Mouse (Mus musculus) naive thymus-derived CD4-positive, alpha-beta T cell, adult 5 months (primary cell): ENCODE data around the gene Gm19345. TPM values are rescaled to one million over a fixed set of nuclear protein-coding genes. Genes with fewer than 3 reads are reported as not detected.

Source experiments
- polyA plus RNA-seq: library from polyadenylated mRNA; unstranded; fragments of 100-300 nt; shearing (Covaris generic); gene quantifications from one replicate; pipeline ENCODE4 v1.2.1, GENCODE M21; 2017

Gene Gm19345
- polyA plus RNA-seq, result not detected

DNA sequence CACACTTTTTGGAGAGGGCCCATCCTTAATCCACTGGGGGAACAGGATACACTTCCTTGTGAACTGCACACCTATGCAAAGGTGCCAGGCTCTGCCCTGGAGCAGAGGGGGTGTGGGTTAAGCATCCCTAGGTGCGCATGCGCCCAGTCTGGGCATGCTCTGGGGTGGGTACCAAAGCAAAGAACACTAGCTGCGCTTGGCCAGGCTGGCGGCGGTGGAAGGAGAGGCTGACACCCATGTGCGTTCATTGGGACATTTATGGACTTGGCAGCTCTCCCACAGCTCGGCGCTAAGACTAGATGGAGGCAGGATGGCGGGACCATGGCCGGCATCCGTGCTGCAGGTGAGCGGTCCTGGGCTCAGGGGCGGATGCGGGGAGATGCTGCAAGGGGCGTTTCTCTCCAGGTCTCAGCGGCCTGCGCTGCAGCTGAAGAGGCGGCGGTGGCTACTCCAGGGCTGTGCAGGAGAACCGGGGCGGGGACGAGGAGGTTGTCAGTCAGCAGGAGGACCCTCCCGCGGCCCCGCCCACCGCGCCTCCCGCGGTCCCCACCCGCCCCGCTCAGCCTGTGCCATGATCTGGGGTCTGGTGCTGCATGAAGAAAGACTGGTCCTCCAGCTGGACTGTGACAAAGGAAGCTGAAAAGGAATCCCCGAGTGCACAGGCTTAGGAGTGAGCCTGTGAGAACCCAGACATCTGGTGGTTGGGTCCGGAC is at the start of gene Gm19345:
Gm19345 (plus strand) TSS at position 146 of the 713 bp plus-strand sequence.

DNA sequence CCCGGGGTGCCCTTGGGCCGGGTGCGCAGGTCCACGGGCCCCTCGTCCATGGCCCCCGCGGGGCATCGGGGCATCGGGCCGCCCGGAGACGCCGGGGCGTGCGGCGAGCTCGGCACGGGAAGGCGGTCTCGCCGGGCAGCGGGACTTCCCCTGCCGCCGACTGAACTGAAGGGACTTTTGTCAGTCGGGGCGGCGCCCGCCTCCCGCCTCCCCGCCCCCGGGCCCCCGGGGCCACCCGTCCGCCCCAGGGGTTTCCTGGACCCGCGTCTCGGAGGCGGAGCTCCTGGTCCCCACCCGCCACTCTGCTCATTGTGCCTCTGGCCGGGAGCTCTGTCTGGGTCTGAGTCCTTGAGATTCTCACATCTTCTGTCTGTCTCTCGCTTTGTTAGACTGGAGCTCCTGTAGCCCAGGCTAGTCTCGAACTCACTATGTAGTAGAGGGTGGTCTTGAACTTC is 29.2 kb upstream of the Gm19345 start, which contains the start of gene Bcl3:
Bcl3 (minus strand) TSS at position 167 of the 455 bp plus-strand sequence.

DNA sequence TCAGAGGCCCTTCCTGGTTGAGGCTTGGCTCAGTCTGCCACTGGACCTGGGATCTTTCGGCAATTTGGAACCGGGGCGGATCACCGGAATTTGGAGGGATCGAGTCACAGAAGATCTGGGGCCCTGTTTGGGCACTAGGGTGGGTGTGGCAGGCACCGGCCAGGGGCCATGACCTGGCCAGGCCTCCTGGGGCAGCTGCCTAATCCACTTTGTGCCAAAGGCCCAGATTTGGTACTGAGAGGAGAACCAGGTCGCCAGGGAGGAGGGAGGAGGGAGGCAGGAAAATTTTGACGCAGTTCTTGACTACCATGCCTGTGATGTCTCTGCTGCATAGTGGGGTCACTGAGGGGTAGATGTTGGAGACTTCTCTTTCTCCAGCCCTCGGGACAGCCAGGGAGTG is 9.4 kb downstream of the Gm19345 start, which contains the start of gene Ceacam16:
Ceacam16 (minus strand) TSS at position 101 of the 400 bp plus-strand sequence.

DNA sequence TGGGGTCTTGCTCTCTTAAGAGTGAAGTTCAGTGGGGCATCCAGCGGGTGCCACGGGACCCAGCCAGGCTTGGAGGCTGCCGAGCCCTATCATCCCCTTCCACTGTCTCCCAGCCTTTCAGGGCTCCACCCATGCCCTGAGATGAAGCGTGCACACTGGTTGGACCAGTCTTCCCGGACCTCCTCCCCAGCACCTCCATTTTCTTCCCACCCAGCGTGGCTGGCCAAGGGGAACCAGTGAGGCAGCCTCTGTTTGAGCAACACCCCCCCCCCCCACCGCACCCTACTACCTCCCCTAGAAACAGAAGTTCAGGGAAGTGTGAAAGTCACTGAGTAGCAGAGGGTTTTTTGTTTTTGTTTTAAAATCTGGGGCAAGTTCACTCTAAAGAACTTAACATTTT is 36.0 kb downstream of the Gm19345 start, which contains the start of gene Ceacam19:
Ceacam19 (minus strand) TSS at position 117 of the 400 bp plus-strand sequence.

Other genes with a start within 250 kb of the Gm19345 start
- 71.6 TPM for gene Clasrp, start 247.5 kb upstream of the Gm19345 start, polyA plus RNA-seq
- gene Relb, start 222.6 kb upstream of the Gm19345 start, polyA plus RNA-seq, result 102 TPM
- 129 TPM for gene Clptm1, start 187.0 kb upstream of the Gm19345 start, polyA plus RNA-seq
- not detected for gene Apoc2, start 174.1 kb upstream of the Gm19345 start, polyA plus RNA-seq
- gene Gm44805, start 170.6 kb upstream of the Gm19345 start, polyA plus RNA-seq, result not detected
- not detected for gene Apoc4, start 170.5 kb upstream of the Gm19345 start, polyA plus RNA-seq
- not detected for gene Apoc1, start 159.3 kb upstream of the Gm19345 start, polyA plus RNA-seq
- 6.1 TPM for gene Apoe, start 152.8 kb upstream of the Gm19345 start, polyA plus RNA-seq
- 78.5 TPM for gene Tomm40, start 136.6 kb upstream of the Gm19345 start, polyA plus RNA-seq
- not detected for gene Nectin2, start 101.5 kb upstream of the Gm19345 start, polyA plus RNA-seq
- gene Bcam, start 81.0 kb upstream of the Gm19345 start, polyA plus RNA-seq, result 0.42 TPM
- gene Cblc, start 55.2 kb upstream of the Gm19345 start, polyA plus RNA-seq, result not detected
- 67.2 TPM for gene Bcl3, start 29.2 kb upstream of the Gm19345 start, polyA plus RNA-seq
- 0.31 TPM for gene Ceacam16, start 9.3 kb downstream of the Gm19345 start, polyA plus RNA-seq
- gene Ceacam19, start 36.0 kb downstream of the Gm19345 start, polyA plus RNA-seq, result not detected
- gene Pvr, start 69.2 kb downstream of the Gm19345 start, polyA plus RNA-seq, result 77.9 TPM
- gene Igsf23, start 98.8 kb downstream of the Gm19345 start, polyA plus RNA-seq, result 29.4 TPM
- not detected for gene Ceacam20, start 113.4 kb downstream of the Gm19345 start, polyA plus RNA-seq
- not detected for gene Nlrp9b, start 139.5 kb downstream of the Gm19345 start, polyA plus RNA-seq
- not detected for gene Vmn1r91, start 247.7 kb downstream of the Gm19345 start, polyA plus RNA-seq